Mouse (Mus musculus): ENCODE measurements around the gene Klf7.

Klf7 gene

DNA sequence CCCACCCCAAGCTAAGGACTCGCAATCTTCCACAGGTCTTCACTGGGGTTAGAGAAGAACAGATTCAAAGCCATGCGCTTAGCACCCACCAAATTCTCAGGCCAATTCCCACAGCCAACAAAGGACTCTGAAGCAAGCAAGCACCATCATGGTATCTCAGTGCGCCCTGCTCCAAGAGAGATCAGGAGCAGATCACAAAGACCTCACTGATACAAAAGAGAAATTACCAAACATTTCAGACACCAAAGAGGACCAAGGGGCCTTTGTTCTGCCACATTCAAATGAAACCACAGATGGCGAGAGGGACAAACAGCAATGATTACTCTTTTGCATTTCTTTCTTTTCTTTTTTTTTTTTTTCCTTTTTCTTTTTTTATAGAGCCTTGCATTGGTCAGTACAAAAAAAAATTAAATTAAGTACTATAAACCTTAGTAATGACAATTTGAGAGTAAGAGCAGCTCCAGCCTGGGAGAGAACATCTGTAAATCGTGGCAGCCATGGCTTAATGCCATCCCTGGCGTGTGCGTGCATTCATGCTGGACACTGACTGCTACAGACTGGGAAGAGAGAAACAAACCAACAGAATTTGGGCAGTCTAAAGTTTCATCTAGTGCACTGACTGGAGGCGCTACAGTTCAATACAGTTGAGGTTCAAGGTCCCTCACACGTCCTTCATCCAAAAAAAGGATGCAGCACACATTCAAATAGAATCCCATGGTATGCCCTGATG, 89.4 kb downstream of the Klf7 start:
- in situ Hi-C loops (cut with MboI, MseI): no loop called here

DNA sequence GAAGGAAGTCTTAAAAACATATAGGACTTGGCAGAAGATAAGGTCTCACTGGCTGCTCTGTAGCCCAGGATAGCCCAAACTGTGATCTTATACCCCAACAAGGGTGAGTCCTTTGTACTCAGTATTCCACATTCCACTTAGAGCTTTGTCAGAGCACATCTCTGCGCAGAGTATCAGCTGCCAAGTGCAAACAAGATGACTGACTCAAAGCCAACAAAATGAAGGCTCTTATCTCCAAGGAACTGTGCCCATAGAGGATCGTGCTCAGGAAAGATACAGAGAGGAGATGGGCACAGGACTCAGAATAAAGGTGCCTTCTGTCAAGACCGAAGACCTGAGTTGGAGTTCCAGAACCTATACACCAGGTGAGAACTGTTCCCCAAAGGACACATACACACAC, 100.1 kb downstream of the Klf7 start:
- in situ Hi-C loops (cut with MboI, MseI): no loop called here

DNA sequence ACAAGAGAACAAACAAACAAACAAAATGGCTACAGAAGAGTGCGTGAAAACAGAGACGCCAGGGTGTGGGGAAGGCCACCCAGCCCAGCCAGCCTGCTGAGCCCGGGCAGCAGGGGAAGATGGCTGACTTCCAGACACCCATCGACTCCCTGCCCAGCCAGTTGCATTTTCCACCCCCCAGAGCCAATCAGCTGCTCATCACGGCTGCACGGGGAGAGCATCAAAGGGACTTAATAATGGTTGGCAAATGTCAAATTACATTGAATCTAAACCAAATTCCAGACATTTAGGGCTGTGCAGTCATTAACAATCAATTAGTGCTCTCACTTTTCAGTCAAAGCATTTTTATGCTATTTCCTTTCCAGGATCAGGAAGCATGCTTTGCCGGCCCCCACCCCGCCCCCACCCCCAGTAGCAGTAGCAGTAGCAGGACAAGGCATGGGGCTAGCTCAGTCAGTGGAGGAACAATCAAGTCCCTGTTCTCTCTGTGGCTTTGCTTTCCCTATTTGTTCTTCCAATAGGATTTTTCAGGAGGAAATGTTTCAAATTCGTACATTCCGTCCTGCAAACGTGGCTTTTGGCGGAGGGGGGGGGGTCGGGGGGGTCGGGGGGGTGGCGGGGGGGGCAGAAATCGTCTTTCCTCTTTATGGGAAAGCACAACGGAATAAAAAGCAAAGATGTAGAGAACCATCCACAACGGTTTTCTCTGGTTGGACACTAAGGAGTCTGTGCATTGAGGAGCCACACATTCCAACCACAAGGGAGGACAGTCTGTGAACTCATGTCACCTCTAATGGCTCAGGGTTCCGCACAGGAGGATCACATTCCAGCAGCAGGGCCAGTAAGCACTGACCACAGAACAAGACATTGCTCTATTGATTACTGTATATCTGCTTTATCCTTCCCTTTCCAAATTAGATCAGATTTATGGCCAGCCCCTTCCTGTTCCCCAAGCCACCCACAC, 101.1 kb downstream of the Klf7 start:
- in situ Hi-C loops (cut with MboI, MseI): no loop called here

DNA sequence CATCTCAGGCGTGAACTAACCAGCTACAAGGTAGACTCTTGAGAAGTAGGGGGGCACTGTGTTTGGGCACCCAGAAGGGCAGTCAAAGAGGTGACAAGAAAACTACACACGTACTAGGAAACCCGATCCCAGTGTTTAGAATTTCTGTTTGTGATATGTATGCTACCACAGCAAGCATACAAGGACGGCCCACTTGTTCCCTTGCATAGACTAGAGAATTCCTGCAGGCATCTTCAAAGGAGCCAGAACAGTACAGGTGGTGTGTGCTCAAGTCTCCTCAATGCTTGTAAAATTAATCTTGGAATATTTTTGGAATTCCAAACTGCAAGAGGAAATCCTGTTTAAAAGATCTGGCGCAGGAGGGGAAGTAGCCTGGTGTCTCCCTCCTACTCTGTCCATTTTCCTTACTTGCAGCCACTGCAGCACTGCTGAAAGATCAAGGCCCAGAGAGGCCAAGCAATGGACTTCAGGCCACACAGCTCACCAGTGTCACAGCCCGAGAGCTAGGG, 102.9 kb downstream of the Klf7 start:
- in situ Hi-C loops (cut with MboI, MseI): no loop called here

DNA sequence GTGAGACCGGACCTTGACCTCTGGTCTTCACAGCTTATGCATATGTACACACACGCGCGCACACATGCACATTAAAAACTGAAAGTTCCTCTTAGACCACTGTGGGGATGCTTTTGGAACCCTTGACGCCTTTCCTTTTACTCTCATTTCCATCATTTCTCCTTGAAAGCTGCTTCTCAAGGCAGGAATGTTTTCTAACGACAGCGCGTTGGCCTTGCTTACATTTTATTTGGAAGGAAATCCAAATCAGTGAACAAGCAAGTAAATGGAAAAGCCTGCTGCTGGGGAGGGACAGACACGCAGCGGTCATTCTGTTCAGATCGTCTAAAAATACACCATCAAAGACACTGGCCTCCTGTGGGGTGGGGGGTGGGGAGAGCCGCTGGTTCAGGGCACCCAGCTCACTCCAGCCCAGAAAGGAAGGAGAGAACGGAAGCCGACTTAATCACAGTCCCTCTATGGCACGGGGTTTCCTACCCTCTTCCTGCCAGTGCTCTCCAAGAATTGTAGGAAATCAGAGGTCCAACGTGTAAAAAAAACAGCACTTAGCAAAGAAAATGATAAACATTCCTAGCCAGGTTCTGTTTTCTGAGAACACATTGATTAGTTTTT, 103.5 kb downstream of the Klf7 start:
- in situ Hi-C loops (cut with MboI, MseI): no loop called here

DNA sequence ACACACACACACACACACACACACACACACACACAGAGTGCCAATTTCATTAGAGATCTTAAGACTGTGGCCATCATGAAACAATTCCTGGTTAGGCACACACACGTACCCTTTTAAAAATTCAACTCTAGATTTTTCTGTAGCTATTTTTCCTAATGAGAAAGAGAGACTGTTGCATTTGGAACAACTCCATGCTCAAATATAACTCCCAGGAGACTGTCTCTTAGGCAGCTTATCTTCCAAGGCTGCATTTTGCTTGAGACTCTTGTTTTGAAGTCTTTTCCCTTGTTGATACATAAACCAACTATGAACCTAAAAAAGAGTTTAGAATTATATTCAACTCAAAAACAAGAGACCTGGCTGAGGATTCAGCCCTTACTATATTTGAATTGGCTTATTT, 108.0 kb downstream of the Klf7 start:
- in situ Hi-C loops (cut with MboI, MseI): no loop called here

DNA sequence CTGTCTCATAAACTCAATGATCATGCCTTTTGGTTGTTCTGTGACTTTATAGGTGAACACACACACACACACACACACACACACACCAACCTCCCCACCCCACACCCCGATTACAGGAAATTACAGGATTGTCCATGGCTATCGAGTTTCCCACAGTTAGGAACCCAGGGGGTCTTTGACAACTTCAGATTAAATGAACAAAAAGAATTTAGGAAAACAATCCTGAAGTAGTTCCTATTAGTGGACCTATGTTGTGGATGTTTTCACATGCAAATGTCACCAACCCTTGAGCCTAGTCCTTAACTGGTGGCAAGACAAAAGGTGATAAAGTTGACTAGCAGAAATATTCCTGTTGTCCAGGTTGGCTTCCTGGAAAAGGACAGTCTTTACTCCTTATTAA, 113.1 kb downstream of the Klf7 start:
- in situ Hi-C loops (cut with MboI, MseI): loop anchor here (10.0 kb wide), 1 partner anchor 106 kb away; no protein-coding TSS in a partner anchor

DNA sequence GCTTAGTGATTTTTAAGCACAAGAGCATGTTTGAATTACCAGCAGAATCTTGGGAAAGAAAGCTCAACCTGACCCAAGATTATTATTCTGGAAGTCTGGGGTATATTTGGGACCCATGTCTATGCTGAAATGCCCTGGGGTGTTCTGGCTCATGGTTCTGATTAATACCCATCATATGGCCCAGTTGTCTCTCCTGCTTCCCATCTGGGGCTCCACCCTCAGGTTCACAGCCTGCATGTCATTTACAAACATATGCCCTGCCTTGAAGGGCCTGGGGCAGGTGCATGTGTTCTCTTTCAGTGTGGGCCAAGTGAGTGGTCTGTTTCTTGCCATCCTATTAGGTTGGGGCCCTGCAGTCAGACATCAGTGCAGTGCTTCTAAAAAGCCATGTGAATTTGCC, 114.1 kb downstream of the Klf7 start:
- in situ Hi-C loops (cut with MboI, MseI): loop anchor here (10.0 kb wide), 1 partner anchor 107 kb away; no protein-coding TSS in a partner anchor

DNA sequence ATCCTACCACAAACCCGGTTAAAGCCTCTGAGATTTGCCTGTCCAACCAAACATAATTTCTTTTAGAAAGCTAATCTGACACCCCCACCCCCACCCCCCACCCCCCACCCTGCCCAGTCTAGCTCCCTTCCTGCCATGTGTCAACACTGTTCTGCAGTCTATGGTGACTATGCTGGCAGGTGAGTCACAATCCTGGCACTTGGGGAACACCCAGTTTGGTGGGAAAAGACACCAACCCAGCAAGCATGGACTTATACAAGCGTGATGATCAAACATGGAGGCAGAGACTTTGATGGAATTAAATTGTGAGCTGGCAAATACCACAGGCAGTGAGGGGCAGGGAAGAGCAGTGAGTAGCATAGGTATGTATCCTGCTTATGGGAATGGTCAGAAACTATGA, 116.9 kb downstream of the Klf7 start:
- in situ Hi-C loops (cut with MboI, MseI): loop anchor here (10.0 kb wide), 1 partner anchor 110 kb away; no protein-coding TSS in a partner anchor

DNA sequence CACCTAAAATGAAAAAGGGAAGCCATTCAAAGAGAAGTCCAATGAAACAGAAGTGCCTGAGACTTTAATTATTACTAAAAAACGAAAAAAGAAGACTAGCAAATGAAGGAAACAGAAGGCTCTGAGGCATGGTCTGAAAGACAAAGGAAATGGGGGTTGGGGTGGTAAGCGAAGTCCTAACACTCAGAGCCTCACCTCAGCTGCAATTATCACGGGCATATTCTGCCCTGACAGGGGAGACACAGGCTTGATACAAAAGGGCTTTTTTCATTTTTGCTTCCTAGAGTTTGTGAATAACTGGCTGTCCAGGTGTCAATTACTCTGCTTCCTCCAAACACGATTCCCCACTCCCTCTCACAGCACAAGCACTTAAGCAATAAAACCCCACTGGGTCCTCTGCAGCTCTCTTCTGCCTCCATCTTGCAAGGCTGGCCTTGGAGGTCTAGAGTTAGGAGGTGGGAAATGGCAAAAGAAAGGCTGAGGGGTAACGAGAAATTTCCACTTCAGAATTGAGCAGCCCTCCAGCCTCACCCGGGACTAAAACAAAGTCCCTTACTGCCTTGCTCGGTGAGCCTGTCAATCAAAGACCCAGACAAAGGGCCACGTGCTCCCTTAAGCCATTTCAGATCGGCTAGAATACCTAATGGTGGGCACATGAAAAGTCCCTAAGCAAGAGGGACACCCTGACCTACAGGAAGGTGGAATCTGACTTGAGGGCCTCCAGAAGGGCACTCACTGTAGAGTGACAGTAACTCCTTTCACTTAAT, 118.4 kb downstream of the Klf7 start:
- in situ Hi-C loops (cut with MboI, MseI): loop anchor here (10.0 kb wide), 1 partner anchor 111 kb away; no protein-coding TSS in a partner anchor

DNA sequence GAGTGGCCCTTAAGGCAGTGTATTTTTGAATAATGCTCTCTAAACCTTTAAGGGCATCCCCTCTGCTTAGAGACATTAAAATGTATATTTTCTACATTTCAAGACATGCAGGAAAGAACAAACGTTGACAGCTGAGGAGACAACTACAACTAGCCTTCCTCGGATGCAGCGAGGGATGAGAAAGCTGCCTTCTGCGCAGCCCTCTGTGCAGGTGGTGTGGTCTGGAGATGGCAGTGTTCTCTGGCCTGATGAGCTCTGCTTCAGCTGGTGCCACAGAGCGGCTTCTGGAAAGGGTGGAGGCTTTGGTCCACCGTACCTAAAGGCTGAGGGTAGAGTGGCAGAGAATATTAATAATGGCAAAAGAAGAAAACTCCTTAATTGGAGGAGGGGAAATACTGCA, 120.0 kb downstream of the Klf7 start:
- in situ Hi-C loops (cut with MboI, MseI): loop anchor here (10.0 kb wide), 1 partner anchor 113 kb away; no protein-coding TSS in a partner anchor

DNA sequence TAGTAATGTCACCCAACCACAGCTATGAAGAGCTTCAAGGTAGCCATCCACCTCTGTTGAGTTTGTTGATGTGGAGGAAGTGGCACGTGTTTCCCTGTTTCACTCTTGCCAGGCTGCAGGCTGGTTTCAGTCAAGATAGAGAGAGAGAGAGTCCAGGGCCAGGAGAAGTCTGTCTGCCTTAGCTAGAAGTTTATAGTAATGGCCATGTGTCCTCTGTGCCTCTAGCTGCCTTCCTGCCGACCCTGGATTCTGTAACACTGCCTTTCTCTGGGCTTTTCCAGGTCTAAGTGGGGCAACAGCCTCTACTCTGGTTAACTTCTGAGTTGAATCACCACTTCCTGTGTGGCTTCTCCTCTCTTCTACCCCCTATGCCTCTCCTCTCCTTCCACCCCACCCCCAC, 121.5 kb downstream of the Klf7 start:
- in situ Hi-C loops (cut with MboI, MseI): loop anchor here (10.0 kb wide), 1 partner anchor 114 kb away; no protein-coding TSS in a partner anchor

DNA sequence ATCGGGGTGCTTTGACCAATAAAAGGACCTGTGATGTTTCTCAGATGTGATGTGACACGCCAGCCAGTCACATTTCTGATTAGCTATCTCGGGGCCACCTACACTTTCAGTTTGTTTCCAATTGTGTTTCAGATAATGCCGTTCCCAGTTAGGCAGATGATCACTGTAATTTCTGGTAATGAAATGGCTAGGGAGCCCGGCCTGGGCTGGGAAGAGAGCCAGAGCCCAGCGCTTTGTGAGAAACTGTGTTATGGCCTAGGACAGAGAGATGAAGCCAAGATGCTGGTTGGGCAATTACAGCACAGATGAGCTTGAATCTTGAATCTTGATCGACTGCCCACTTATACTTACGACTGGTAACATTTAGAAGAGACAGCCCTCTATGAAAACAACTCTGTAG, 122.6 kb downstream of the Klf7 start:
- in situ Hi-C loops (cut with MboI, MseI): no loop called here

DNA sequence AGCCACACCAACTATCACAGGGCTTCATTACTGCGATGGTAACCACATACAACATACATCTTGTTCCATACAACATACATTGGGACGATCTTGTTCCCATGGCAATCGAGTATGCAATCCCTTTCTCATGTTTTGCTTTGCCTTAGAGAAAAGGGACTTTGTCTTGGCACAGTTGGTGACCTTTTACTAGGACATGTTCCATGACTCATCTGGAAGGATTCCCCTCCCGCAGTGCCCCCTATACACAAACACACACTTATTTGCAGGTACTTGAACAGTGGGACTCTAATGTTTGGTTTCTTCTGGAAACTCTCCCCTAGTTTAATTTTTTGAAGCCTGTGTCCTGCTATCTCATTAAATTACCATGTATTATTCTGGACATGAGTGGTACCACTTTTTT, 123.2 kb downstream of the Klf7 start:
- in situ Hi-C loops (cut with MboI, MseI): no loop called here

DNA sequence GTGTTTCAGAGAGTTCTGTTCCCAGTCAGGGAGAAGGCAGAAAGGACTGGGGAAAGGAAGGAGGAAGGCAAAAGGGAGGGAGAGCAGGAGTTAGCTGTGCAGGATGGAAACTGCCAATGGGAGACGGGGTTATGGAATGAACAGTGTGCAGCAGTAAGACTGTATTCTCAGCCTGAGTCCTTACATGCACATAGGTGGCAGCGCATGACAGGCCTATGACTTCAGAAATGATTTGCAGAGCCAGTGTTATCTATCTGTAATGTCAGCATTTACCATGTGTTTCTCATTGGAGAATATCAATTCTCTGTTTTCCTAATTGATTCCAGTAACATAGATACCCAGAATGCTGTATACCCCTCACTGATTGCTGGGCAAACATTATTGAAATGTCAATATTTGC, 123.9 kb downstream of the Klf7 start:
- in situ Hi-C loops (cut with MboI, MseI): no loop called here

DNA sequence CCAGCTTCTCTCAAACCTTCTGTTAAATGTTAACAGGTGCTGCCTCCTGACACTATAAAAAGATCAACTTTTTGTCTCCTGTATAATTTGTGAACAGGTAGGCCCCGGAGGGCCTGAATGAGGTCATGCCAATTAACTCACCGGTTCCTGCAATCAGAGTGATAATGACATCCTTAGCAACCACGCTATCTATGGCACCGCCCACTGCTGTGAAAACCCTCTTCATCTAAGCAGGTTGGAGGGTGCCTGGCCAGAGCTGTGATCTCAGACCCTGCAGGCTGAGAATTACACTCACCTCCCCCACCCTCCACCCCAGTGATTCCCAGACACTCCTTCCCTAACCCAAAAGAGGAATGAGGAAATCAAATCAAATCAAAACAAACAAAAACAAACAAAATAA, 126.3 kb downstream of the Klf7 start:
- in situ Hi-C loops (cut with MboI, MseI): no loop called here

DNA sequence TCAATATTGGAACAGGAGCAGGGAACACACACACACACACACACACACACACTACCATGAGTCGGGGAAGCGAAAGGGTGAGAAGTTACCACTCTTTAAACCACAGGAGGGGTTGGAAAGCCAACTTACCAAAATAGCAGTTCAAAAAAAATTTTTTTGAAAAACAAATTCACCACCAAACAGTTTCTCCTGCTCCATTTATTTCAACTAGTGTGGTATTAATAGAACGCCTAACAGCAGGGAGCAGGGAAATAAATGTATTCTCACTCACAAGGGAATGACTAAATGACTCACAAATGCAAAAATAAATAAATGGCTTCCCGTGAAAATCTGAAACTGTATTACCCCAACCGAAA, 127.0 kb downstream of the Klf7 start:
- in situ Hi-C loops (cut with MboI, MseI): no loop called here

DNA sequence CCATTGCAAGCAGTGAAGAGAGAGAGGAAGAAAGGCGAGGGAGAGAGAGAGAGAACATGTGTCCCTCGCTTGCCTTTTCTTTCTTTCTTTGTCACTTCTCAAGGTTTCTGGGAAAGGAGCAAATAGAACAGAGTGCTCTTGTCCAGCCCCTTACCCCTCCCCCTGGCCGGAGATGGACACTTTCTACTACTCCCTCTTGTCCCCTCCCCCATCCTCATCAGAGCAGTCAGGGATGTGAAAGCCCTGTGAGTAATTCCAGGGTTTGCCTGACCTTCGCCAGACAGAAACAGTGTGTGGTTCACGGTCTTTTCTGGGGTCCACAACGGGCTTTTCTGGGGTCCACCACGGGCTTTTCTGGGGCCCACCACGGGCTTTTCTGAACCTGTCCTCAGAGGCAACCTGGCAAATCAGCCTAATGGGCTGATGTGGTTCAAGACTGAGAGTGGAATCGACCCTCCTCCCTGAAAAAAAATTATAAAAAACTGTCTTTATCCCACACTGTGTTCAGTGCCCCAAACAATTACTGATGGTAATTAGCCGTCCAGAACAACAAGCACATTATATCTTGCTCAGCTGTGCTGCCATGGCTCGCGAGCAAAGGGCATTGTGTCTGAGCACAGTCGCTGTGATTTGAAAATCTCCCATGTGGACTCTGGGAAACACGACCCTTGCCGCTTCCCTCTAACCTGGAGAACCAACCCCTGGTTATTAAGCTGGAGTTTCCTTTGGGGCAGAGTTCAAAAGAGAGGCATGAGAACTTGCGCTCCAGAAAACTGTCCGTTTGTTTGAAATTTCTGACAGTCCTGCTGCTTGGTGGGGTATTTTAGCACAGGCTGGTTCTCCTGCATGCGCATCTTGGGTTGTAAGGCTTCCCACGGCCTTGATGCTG, 127.6 kb downstream of the Klf7 start:
- in situ Hi-C loops (cut with MboI, MseI): no loop called here

DNA sequence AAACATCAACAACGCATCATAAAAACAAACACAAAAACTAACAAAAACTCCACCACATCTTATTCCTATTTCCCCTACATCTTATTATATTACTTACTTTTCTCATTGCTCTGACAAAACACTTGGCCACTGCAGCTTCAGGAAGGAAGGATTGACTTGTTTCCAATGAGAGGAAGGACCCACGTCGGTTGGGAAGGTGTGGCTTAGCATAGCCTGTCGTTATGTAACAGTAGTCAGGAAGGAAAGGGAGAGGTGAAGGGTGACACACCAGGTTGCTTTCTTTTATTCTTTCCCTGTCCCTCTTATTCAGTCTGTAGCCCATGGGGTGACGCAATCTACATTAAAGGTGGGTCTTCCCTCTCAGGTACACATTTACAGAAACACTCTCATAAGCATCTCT, 129.6 kb downstream of the Klf7 start:
- in situ Hi-C loops (cut with MboI, MseI): no loop called here

DNA sequence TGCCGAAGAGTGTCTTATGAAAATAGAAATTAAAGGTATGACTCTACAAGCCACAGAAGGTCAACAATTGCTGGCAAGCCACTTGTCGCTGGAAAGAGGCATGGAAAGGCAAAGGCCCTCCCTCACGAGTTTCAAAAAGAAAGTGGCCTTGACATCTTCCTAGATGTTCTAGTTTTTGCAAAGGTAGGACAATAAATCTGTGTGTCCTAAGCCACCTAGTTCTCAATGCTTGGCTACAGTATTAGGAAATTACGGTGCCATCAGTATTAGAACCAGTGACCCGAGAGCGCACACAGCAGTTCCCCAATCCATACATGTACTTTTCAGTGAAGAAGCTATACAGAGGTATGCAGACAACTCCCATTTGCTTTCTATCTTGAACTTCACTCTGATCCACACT, 131.7 kb downstream of the Klf7 start:
- in situ Hi-C loops (cut with MboI, MseI): no loop called here
